Mouse (Mus musculus) G1E (cell line): ENCODE results near the gene Grin1. TPM values are rescaled to one million over a fixed set of nuclear protein-coding genes. Genes with fewer than 3 reads are reported as not detected.

ENCODE experiments used
- ATAC-seq: 2 replicates; pipeline ENCODE4 v1.8.0; 2016; ENCODE audit warnings: mild to moderate bottlenecking; ENCODE audit not compliant: insufficient number of reproducible peaks, poor library complexity, low FRiP score, severe bottlenecking; ENCODE audit errors: extremely low read depth
- DNase-seq: peaks from one replicate; pipeline ENCODE4 v3.0.0; 2012; ENCODE audit warnings: low spot score
- H3K27me3 ChIP-seq: 2 replicates; pipeline ENCODE4 v1.6.1; 2012; ENCODE audit warnings: mild to moderate bottlenecking, low read length, inconsistent platforms; ENCODE audit not compliant: insufficient read depth
- H3K36me3 ChIP-seq: replicated peaks from 2 replicates; pipeline ENCODE3; 2012; ENCODE audit warnings: mild to moderate bottlenecking, inconsistent platforms
- H3K4me1 ChIP-seq: 2 replicates; pipeline ENCODE4 v1.6.1; 2012; ENCODE audit warnings: low read depth, low read length, inconsistent platforms, mixed read lengths; ENCODE audit not compliant: insufficient read depth
- H3K4me3 ChIP-seq: 2 replicates; pipeline ENCODE4 v1.5.1; 2012; ENCODE audit warnings: low read depth, mild to moderate bottlenecking, inconsistent platforms, low read length, moderate library complexity, mixed read lengths
- H3K9me3 ChIP-seq: replicated peaks from 2 replicates; pipeline ENCODE4 v1.6.1; 2012; ENCODE audit warnings: inconsistent platforms
- CTCF ChIP-seq: IDR thresholded peaks from 2 replicates; pipeline ENCODE4 v1.5.1; 2012; ENCODE audit warnings: low read depth, low read length, inconsistent platforms, mixed read lengths
- GATA1 ChIP-seq: IDR thresholded peaks from 2 replicates; pipeline ENCODE4 v1.6.1; 2012; ENCODE audit warnings: borderline replicate concordance, low read length, inconsistent platforms, mixed read lengths
- GATA2 ChIP-seq: IDR thresholded peaks from 2 replicates; pipeline ENCODE4 v1.6.1; 2012; ENCODE audit warnings: low read depth, low read length, inconsistent platforms, borderline replicate concordance
- POLR2AphosphoS5 ChIP-seq: IDR thresholded peaks from 2 replicates; pipeline ENCODE4 v1.6.1; 2012; ENCODE audit warnings: low read depth, low read length, inconsistent platforms; ENCODE audit not compliant: insufficient replicate concordance
- TAL1 ChIP-seq: conservative IDR thresholded peaks from 2 replicates; pipeline ENCODE4 v1.6.1; 2012; ENCODE audit warnings: low read depth, low read length, inconsistent platforms, mixed read lengths
- polyA plus RNA-seq: library from polyadenylated mRNA; stranded (reverse); fragments of >175 nt; gene quantifications from 2 replicates; pipeline ENCODE4 v1.2.3, GENCODE M21; 2012
- total RNA-seq, 2 experiments: library from RNA; stranded (forward) in 1 of 2; stranded (reverse) in 1 of 2; fragments of 200-1000 nt in 1 of 2; fragments of >200 nt in 1 of 2; fragmentation: Nextera tagmentation in 1 of 2; gene quantifications; 2 replicates each; pipeline ENCODE4 v1.2.3; 2014 to 2017

The Grin1 gene
- total and polyA plus RNA-seq, 3 experiments, result 0.33 to 1.7 (median 0.73) TPM

DNA sequence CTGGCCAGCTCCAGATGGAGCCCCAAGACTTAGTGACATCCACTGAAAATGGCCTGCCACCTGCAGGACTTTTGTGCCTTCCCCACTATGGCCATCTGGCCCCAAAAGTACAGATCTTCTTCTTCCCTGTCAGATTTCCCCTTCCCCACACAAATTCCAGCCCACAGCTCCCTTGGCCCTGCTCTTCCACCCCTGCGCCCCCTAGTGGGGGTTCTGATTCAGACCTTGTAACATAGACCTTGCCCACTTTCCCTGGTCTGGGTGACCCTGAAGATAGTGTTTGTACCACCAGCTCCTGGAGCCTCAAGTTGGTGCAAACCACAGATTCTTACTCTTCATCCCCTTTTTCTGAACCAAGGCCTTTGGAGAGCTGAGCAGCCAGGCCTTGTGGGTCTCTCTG, 26.1 kb downstream of the Grin1 start:
- peak; percentile 65 for DNase-seq

DNA sequence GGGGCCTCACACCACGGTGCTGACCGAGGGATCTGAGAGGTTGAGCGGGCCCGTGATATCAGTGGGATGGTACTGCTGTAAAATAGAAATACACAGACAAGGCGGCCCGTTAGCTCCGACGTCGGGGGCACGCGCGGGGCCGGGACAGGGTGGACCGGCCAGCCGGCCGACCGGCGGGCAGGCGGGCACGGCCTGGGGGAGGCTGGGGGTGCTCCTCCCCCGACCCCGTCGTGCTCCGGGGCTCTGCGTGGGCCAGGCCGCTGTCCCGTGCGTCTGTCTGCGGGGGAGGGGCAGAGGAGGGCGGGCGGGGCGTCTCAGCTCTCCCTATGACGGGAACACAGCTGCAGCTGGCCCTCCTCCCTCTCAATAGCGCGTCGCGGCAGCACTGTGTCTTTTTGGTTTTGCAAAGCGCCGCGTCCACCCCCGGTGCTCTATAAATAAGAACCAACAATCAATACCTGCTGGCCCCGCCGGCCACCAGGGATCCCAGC, 26.9 kb downstream of the Grin1 start:
- Histone ChIP-seq H3K9me3 (no peaks in the 10 kb centered on the region), H3K4me1 (peaks cover 25% of the 10 kb centered on the region), H3K36me3 (peaks cover 1% of the 10 kb centered on the region), H3K27me3 (peaks cover 82% of the 10 kb centered on the region), H3K4me3 (peak overlapping the region; percentile 53; the same call in 1 of the 2 replicates)
- DNase-seq (no peak), ATAC-seq (no peak)
- TF ChIP-seq GATA1, result no peak
- TF ChIP-seq GATA2, result no peak
- TF ChIP-seq TAL1, result no peak
- TF ChIP-seq POLR2AphosphoS5, result no peak
- no peak for TF ChIP-seq CTCF

More for the DNA sequence above, 26.1 kb downstream of the Grin1 start:
- Histone ChIP-seq H3K4me3 (no peak overlapping the region), H3K4me1 (peaks cover 22% of the 10 kb centered on the region), H3K27me3 (peaks cover 89% of the 10 kb centered on the region), H3K9me3 (no peaks in the 10 kb centered on the region), H3K36me3 (no peaks in the 10 kb centered on the region)
- ATAC-seq, result peak; percentile 45
- TF ChIP-seq CTCF (peak; percentile 82), GATA2 (no peak)

- ATAC-seq (no peak), DNase-seq (no peak)
- Histone ChIP-seq H3K9me3 (no peaks in the 10 kb centered on the region), H3K27me3 (peaks cover 75% of the 10 kb centered on the region), H3K36me3 (peaks cover 6% of the 10 kb centered on the region), H3K4me1 (peaks cover 26% of the 10 kb centered on the region), H3K4me3 (no peak overlapping the region)
- TF ChIP-seq GATA1, result no peak
Observed at GRCm38 (mm10) chr2:25291184-25292053, 27.6 kb downstream of the Grin1 start.

DNA sequence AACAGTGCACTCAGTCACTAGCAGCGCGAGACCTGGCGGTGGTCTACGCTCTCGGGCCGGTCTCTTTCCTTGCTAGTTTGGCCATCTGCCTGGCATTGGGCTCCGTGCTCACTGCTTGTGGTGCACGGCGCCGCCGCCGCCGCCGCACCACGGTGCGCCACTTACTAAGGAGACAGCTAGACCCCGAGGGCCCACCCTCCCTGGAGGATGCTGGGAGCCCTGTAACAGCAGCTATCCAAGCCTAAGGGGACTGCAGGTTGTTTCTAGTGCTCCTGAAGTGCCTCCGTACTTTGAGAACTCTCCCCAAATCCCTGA, 28.2 kb downstream of the Grin1 start:
- no peaks in the 10 kb centered on the region for H3K9me3 ChIP-seq
- H3K27me3 ChIP-seq, result peaks cover 69% of the 10 kb centered on the region
- TF ChIP-seq GATA1, result no peak
- no peak for TF ChIP-seq POLR2AphosphoS5
- TF ChIP-seq GATA2, result no peak
- TF ChIP-seq TAL1, result no peak
- no peak for TF ChIP-seq CTCF
- H3K36me3 ChIP-seq, result peaks cover 13% of the 10 kb centered on the region
- H3K4me3 ChIP-seq, result no peak overlapping the region
- H3K4me1 ChIP-seq, result peaks cover 26% of the 10 kb centered on the region
- DNase-seq (no peak), ATAC-seq (no peak)

DNA sequence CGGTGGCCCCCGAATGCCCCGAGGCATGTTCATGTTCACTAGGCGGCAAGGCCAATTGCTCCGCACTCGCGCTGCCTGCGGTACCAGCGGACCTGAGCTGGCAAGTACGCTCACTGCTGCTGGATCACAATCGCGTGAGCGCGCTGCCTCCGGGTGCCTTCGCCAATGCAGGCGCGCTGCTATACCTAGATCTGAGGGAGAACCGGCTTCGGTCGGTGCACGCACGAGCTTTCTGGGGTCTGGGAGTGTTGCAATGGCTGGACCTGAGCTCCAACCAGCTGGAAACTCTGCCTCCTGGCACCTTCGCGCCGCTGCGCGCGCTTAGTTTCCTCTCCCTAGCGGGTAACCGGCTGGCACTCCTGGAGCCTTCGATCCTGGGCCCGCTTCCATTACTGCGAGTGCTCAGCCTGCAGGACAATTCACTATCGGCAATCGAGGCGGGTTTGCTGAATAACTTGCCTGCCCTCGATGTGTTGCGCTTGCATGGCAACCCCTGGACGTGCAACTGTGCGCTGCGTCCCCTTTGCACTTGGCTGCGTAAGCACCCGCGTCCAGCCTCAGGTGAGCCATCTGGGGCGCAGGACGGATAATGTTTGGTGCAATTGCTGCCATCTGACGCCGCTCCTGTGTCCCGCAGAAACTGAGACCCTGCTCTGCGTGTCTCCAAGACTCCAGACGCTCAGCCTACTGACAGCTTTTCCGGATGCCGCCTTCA, 28.7 kb downstream of the Grin1 start:
- H3K36me3 ChIP-seq, result peaks cover 18% of the 10 kb centered on the region
- ATAC-seq, result no peak
- peak overlapping the region; percentile 20; the same call in 1 of the 2 replicates for H3K4me3 ChIP-seq
- H3K27me3 ChIP-seq, result peaks cover 63% of the 10 kb centered on the region
- no peak for DNase-seq
- no peaks in the 10 kb centered on the region for H3K9me3 ChIP-seq
- H3K4me1 ChIP-seq, result peaks cover 26% of the 10 kb centered on the region
- TF ChIP-seq GATA1, result no peak
- TF ChIP-seq CTCF, result no peak
- TF ChIP-seq GATA2, result no peak
- TF ChIP-seq TAL1, result no peak
- no peak for TF ChIP-seq POLR2AphosphoS5

DNA sequence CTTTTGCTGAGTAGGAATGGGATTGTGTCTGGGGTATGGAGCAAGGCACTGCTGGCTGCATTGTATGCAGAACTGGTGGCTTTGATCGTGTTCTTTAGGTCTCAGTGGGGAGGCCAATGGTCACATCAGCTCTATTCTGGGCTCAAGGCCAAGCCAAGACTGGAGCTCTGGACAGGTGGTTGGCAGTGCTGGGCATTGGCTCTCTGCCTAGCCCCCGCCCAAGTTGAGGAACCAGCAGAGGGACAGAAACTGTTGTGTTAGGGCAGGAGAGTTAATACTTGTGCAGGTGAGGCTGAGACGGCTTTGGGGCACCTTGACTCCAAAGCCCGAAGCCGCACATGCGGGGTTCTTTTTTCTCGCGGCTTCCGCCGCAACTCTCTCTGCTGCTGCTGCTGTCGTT, 29.3 kb downstream of the Grin1 start, which contains the start of gene Lrrc26:
Lrrc26 (plus strand) TSS at position 265 of the 400 bp plus-strand sequence.
- no peak for TF ChIP-seq CTCF
- TF ChIP-seq GATA1, result no peak
- no peak for TF ChIP-seq TAL1
- no peak for TF ChIP-seq POLR2AphosphoS5
- TF ChIP-seq GATA2, result no peak
- Histone ChIP-seq H3K9me3 (no peaks in the 10 kb centered on the region), H3K4me1 (peaks cover 26% of the 10 kb centered on the region), H3K36me3 (peaks cover 24% of the 10 kb centered on the region), H3K4me3 (peak within 1 kb of the TSS; percentile 20; the same call in 1 of the 2 replicates), H3K27me3 (peaks cover 57% of the 10 kb centered on the region)
- DNase-seq (no peak), ATAC-seq (no peak)
